Mouse (Mus musculus) cerebellum, adult 2 months (tissue): ENCODE measurements around the gene Galnt6.

Source experiments
- CTCF ChIP-seq: fragments of 200-500 bp; IDR thresholded peaks from 2 replicates; pipeline ENCODE4 v1.5.1; 2011; ENCODE audit warnings: low read depth, mild to moderate bottlenecking, control low read depth, low read length, moderate library complexity, borderline replicate concordance; ENCODE audit not compliant: insufficient read depth
- POLR2A ChIP-seq: fragments of 200-500 bp; IDR thresholded peaks from 2 replicates; pipeline ENCODE4 v1.6.1; 2011; ENCODE audit warnings: low read length, control low read depth, borderline replicate concordance; ENCODE audit not compliant: insufficient read depth

DNA sequence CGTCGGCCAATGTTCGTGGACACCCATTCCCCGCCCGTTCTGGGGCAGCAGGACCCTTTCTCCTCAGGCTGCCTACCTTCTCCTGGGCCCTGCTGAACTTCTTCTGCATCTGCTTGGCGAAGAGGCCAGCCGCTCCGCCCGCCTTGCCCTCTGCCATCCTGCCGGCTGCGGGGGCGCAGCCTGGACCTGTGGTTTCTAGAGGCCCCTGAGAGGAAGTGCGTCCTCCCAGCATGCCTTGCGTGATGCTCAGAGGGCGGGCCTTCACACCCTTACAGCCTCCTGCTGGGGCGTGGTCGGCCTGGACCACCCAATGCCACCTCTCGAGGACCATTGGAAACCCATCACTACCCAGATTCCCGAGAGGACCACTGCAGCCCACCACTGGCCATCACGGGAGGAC, 59.8 kb downstream of the Galnt6 start, which contains the start of gene Bin2:
- TF ChIP-seq CTCF (no peak), POLR2A (no peak)
